Mouse (Mus musculus) embryonic facial prominence, embryonic 13.5 days (tissue): ENCODE results near the gene Ak6. TPM values are rescaled to one million over a fixed set of nuclear protein-coding genes. Genes with fewer than 3 reads are reported as not detected.
A peak's percentile ranks its signal among the peaks of the same experiment; 100 is the strongest.

Source experiments
- ATAC-seq: fragments of 200-750 bp; cut with Nextera tagmentation; 2 replicates; pipeline ENCODE4 v1.8.0; 2017; ENCODE audit warnings: low read depth; ENCODE audit not compliant: insufficient number of reproducible peaks, insufficient read depth, low FRiP score, low TSS enrichment
- H3K27ac ChIP-seq: fragments of 300-500 bp; sonication (generic); 2 replicates; pipeline ENCODE4 v1.5.1; 2015; ENCODE audit warnings: moderate library complexity, mild to moderate bottlenecking, inconsistent platforms
- H3K27me3 ChIP-seq: fragments of 300-500 bp; sonication (generic); 2 replicates; pipeline ENCODE4 v1.6.1; 2015; ENCODE audit warnings: mild to moderate bottlenecking, inconsistent platforms
- H3K36me3 ChIP-seq: fragments of 300-500 bp; sonication (generic); 2 replicates; pipeline ENCODE4 v1.6.1; 2015; ENCODE audit warnings: mild to moderate bottlenecking, inconsistent platforms
- H3K4me1 ChIP-seq: fragments of 300-500 bp; sonication (generic); 2 replicates; pipeline ENCODE4 v1.6.1; 2015; ENCODE audit warnings: inconsistent platforms
- H3K4me2 ChIP-seq: fragments of 300-500 bp; sonication (generic); 2 replicates; pipeline ENCODE4 v1.6.1; 2015; ENCODE audit warnings: moderate library complexity, mild to moderate bottlenecking, inconsistent platforms
- H3K4me3 ChIP-seq: fragments of 300-500 bp; sonication (generic); 2 replicates; pipeline ENCODE4 v1.5.1; 2015; ENCODE audit warnings: mild to moderate bottlenecking, inconsistent platforms
- H3K9ac ChIP-seq: fragments of 300-500 bp; sonication (generic); 2 replicates; pipeline ENCODE4 v1.6.1; 2015; ENCODE audit warnings: mild to moderate bottlenecking, inconsistent platforms
- H3K9me3 ChIP-seq: fragments of 300-500 bp; sonication (generic); 2 replicates; pipeline ENCODE4 v1.6.1; 2016; ENCODE audit warnings: inconsistent platforms
- WGBS: fragments of 180-500 bp; shearing (Covaris S2); methylation state at CpG from one replicate; pipeline ENCODE4 v1.1.7; 2015; ENCODE audit warnings: mixed read lengths; 5-methylcytosine and 5-hydroxymethylcytosine counted together
- polyA plus RNA-seq: library from polyadenylated mRNA; unstranded; fragments of >200 nt; fragmentation: Nextera tagmentation; extraction: Ambion mirVana; gene quantifications from 2 replicates; pipeline ENCODE4 v1.2.1, GENCODE M21; 2015

Gene Ak6
- polyA plus RNA-seq, 1 experiment from 2014 or later: 295 TPM

GRCm38 (mm10) chr13:100616181-100617087, 34.3 kb upstream of the Ak6 start, which contains the start of gene Marveld2:
Gene Marveld2 (minus strand): TSS chr13:100616971.
- Histone ChIP-seq H3K36me3 (peaks cover 35% of the 10 kb centered on the region), H3K4me1 (peaks cover 7% of the 10 kb centered on the region), H3K27me3 (peaks cover 22% of the 10 kb centered on the region), H3K27ac (peak within 1 kb of the TSS; percentile 0; the same call in 1 of the 2 replicates), H3K4me2 (peak within 1 kb of the TSS; percentile 72), H3K9ac (peak within 1 kb of the TSS; percentile 71), H3K9me3 (no peaks in the 10 kb centered on the region), H3K4me3 (peak within 1 kb of the TSS; percentile 54)
- WGBS: 3% methylated on average over 76 of the region's 77 CpGs
- no peak for ATAC-seq

DNA sequence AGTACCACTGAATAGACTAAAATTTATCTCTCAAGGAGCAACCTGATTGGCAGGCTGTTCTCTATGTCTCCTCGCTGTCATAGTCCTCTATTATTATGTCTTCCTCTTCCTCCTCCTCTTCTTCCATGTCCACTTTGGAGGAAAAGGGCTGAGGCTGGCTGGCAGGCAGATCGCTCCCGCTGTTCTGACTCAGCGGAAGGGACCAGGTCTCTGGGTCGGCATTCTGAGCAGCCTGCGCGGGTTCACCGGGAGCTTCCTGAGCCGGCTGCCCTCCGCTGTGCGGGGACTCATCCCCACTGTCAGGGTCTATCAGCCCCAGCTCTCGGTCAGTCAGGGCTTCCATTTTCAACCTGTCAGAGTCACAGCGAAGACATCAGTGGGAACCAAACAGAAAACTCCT, 33.2 kb upstream of the Ak6 start:
- H3K4me1 ChIP-seq: peaks cover 7% of the 10 kb centered on the region
- no peak for ATAC-seq
- 81% methylated on average over 13 of the region's 13 CpGs for WGBS
- H3K27me3 ChIP-seq: peaks cover 22% of the 10 kb centered on the region
- no peak overlapping the region for H3K9ac ChIP-seq
- H3K9me3 ChIP-seq: no peaks in the 10 kb centered on the region
- no peak overlapping the region for H3K27ac ChIP-seq
- no peak overlapping the region for H3K4me3 ChIP-seq
- H3K4me2 ChIP-seq: no peak overlapping the region
- peaks cover 43% of the 10 kb centered on the region for H3K36me3 ChIP-seq

GRCm38 (mm10) chr13:100622241-100622640, 28.5 kb upstream of the Ak6 start:
- no peak overlapping the region for H3K4me2 ChIP-seq
- no peak overlapping the region for H3K4me3 ChIP-seq
- H3K27me3 ChIP-seq: peaks cover 7% of the 10 kb centered on the region
- H3K9ac ChIP-seq: no peak overlapping the region
- H3K9me3 ChIP-seq: no peaks in the 10 kb centered on the region
- 86% methylated on average over 4 of the region's 4 CpGs for WGBS
- H3K27ac ChIP-seq: no peak overlapping the region
- no peaks in the 10 kb centered on the region for H3K4me1 ChIP-seq
- peaks cover 77% of the 10 kb centered on the region for H3K36me3 ChIP-seq
- ATAC-seq: no peak

DNA sequence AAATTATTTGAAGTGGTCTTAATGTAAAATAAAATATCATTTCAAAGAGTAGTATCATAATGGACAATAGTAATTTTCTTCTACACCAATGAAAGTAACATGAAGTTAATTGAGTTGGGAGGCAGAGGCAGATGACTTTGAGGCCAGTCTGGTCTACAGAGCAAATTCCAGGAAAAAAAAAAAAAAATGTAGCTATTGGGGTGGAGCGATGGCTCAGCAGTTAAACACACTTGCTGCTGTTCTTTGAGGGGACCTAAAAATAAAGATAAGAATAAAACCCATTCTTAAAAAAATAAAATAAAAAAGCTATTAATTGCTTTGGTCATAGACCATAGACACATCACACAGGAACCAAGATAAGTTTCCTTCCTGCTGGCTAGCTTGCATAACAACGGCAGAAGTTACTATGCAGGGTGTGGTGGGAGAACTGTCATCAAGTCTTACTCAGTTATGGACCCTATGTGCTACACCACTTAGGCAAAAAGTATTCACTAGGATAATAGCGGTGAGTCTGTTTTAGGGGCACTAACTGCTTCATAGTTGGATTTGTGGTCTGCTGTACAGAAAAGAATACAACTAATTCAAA, 16.6 kb upstream of the Ak6 start:
- no peak overlapping the region for H3K4me3 ChIP-seq
- no peak overlapping the region for H3K4me2 ChIP-seq
- H3K27me3 ChIP-seq: no peaks in the 10 kb centered on the region
- ATAC-seq: no peak
- peaks cover 69% of the 10 kb centered on the region for H3K36me3 ChIP-seq
- 97% methylated on average over 3 of the region's 3 CpGs for WGBS
- H3K27ac ChIP-seq: no peak overlapping the region
- H3K9me3 ChIP-seq: no peaks in the 10 kb centered on the region
- no peaks in the 10 kb centered on the region for H3K4me1 ChIP-seq
- no peak overlapping the region for H3K9ac ChIP-seq

DNA sequence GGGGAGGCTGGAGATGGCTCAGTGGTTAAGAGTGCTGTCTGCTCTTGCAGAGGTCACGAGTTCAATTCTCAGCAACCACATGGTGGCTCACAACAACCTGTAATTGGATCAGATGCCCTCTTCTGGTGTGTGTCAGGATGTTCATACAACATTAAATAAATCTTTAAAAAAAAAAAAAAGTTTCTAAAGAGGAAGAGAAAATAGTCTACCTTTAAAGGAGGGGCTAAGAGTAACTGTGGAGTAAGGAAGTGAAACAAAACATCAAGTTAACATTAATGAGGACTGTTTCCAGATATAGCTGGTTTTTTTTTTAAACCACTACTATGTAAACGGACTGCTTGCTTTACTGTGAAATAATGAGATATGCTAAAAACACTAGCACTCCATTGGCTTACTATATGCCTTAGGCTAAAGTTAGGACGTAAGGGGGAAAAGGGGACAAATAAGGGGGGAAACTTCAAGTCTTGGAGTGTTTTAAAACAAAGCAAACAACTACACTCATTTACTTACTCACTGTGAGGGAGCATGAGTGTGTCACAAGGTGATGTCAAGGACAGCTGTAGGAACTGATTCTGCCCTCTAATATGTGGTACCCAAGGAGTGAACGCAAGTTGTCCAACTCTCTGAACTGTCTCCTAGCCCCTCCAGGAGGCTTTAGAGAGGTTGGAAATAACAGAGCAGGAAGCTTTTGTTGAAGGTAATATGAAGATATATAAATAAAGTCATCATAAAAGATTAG, 8.1 kb upstream of the Ak6 start:
- Histone ChIP-seq H3K4me1 (no peaks in the 10 kb centered on the region), H3K9me3 (no peaks in the 10 kb centered on the region), H3K9ac (no peak overlapping the region), H3K4me3 (no peak overlapping the region), H3K27me3 (no peaks in the 10 kb centered on the region), H3K4me2 (no peak overlapping the region), H3K27ac (no peak overlapping the region), H3K36me3 (peaks cover 83% of the 10 kb centered on the region)
- no peak for ATAC-seq
- WGBS: 91% methylated on average over 4 of the region's 4 CpGs

DNA sequence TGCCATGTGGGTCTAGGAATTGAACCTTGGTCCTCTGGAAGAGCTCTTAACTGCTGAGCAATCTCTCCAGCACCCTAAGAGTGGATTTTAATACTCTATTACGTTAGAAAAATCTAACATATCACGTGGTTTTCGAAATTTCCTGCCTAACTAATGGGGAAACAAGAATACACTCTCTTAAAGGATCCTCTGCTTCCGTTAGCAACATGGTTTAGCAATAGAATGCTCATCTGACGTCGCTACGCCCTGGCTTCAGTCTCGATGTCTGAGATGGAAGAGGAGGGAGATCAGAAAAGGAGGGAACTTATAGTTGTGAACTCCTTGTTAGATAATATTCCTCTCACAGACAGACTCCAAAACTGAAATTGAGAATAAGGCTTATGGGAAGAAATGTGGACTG, 2.6 kb upstream of the Ak6 start:
- Histone ChIP-seq H3K27ac (no peak overlapping the region), H3K4me2 (no peak overlapping the region), H3K9ac (no peak overlapping the region), H3K4me1 (peaks cover 8% of the 10 kb centered on the region), H3K9me3 (no peaks in the 10 kb centered on the region), H3K27me3 (no peaks in the 10 kb centered on the region), H3K36me3 (peaks cover 39% of the 10 kb centered on the region), H3K4me3 (no peak overlapping the region)
- no peak for ATAC-seq
- 94% methylated on average over 8 of the region's 8 CpGs for WGBS

GRCm38 (mm10) chr13:100651439-100652186, 834 bp downstream of the Ak6 start, which contains the start of gene Taf9:
Gene Taf9 (plus strand): TSS chr13:100651579.
- ATAC-seq: peak; percentile 73

GRCm38 (mm10) chr13:100658091-100658490, 7.3 kb downstream of the Ak6 start:
- no peaks in the 10 kb centered on the region for H3K9me3 ChIP-seq
- 93% methylated on average over 5 of the region's 5 CpGs for WGBS
- no peaks in the 10 kb centered on the region for H3K4me1 ChIP-seq
- ATAC-seq: no peak
- no peak overlapping the region for H3K27ac ChIP-seq
- peaks cover 16% of the 10 kb centered on the region for H3K36me3 ChIP-seq
- H3K4me3 ChIP-seq: no peak overlapping the region
- no peak overlapping the region for H3K4me2 ChIP-seq
- H3K9ac ChIP-seq: no peak overlapping the region
- H3K27me3 ChIP-seq: no peaks in the 10 kb centered on the region

More at GRCm38 (mm10) chr13:100651439-100652186, 834 bp downstream of the Ak6 start, which contains the start of gene Taf9:
- Histone ChIP-seq H3K9ac (peak within 1 kb of the TSS; percentile 94), H3K27me3 (no peaks in the 10 kb centered on the region), H3K27ac (peak within 1 kb of the TSS; percentile 95), H3K36me3 (peaks cover 19% of the 10 kb centered on the region), H3K9me3 (no peaks in the 10 kb centered on the region), H3K4me2 (peak within 1 kb of the TSS; percentile 90), H3K4me3 (peak within 1 kb of the TSS; percentile 97), H3K4me1 (peaks cover 8% of the 10 kb centered on the region)
- WGBS: under 1% methylated on average over 55 of the region's 63 CpGs

GRCm38 (mm10) chr13:100659864-100660456, 9.2 kb downstream of the Ak6 start:
- Histone ChIP-seq H3K4me2 (no peak overlapping the region), H3K9ac (no peak overlapping the region), H3K4me3 (no peak overlapping the region), H3K9me3 (no peaks in the 10 kb centered on the region), H3K27me3 (no peaks in the 10 kb centered on the region), H3K27ac (no peak overlapping the region), H3K4me1 (no peaks in the 10 kb centered on the region), H3K36me3 (peaks cover 27% of the 10 kb centered on the region)
- ATAC-seq: no peak
- WGBS: 45% methylated on average over 4 of the region's 4 CpGs

DNA sequence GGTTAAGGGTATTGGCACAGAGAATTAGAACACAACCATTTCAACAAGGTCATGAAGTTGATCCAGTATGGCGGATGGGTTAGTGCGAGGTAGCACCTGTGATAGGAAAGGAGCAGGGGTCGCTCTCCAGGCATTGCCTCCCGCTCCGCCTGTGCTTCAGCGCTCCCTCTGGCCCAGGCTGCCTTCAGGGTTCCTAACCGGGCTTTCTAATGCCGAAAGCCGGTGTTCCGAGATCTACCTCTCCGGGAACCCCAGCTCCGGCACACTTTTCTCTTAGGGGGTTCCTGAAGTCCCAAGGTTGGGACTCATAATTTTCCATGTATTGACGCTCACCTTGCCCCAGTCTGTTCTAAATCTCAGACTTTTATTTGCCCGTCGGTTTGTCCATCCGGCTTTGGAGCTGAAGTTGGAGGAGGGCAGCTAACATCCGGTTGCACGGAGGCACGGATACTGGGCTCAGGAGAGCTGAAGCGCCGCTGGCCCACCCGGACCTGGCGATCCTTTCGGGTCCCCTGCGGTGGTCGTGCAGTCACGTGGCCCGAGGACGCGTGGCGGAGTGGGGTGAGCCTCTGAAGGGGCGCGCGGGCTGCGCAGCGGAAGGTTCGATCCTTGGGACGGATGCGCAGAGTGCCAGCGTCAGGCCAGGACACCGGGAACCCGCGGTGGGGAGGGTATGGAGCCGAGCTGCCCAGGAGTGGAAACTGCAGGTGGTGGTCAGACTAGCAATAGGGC, 18.7 kb downstream of the Ak6 start, which contains the start of gene Ccdc125:
Gene Ccdc125 (plus strand): TSS at position 427 of the 732 bp plus-strand sequence.
- Histone ChIP-seq H3K4me2 (peak within 1 kb of the TSS; percentile 81), H3K27ac (no peak within 1 kb of the TSS; the same call in 1 of the 2 replicates), H3K4me3 (peak within 1 kb of the TSS; percentile 59), H3K4me1 (no peaks in the 10 kb centered on the region), H3K9me3 (no peaks in the 10 kb centered on the region), H3K36me3 (peaks cover 13% of the 10 kb centered on the region), H3K27me3 (no peaks in the 10 kb centered on the region), H3K9ac (peak within 1 kb of the TSS; percentile 72)
- under 1% methylated on average over 44 of the region's 44 CpGs for WGBS
- ATAC-seq: peak; percentile 71; the same call in 1 of the 2 replicates
